Mouse (Mus musculus) heart, adult 8-10 months (tissue): Measurements from ENCODE around the gene Slc39a5. TPM values are rescaled to one million over a fixed set of nuclear protein-coding genes. Genes with fewer than 3 reads are reported as not detected.

Experiments used
- DNase-seq: peaks from one replicate; pipeline ENCODE4 v3.0.0; 2022; ENCODE audit warnings: low spot score
- total RNA-seq, 4 experiments: library from RNA; stranded (reverse); gene quantifications; 2 replicates each; pipeline ENCODE4 v1.2.4; 2022

Gene Slc39a5
- total RNA-seq, 4 experiments from 2014 or later: not detected

DNA sequence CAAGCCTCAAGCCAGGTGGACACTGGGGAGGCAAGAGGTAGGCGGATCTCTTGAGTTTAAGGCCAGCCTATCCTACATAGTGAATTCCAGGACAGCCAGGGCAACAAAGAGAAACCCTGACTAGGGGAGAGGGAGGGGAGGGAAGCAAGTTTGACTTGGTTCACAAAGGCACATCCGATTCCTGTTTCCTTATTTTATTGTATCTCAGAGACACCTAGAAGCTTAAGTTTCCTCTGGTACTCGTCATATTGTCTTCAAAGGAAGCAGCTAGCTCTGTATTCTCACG is 9.5 kb upstream of the Slc39a5 start:
- DNase-seq: peak; percentile 21

DNA sequence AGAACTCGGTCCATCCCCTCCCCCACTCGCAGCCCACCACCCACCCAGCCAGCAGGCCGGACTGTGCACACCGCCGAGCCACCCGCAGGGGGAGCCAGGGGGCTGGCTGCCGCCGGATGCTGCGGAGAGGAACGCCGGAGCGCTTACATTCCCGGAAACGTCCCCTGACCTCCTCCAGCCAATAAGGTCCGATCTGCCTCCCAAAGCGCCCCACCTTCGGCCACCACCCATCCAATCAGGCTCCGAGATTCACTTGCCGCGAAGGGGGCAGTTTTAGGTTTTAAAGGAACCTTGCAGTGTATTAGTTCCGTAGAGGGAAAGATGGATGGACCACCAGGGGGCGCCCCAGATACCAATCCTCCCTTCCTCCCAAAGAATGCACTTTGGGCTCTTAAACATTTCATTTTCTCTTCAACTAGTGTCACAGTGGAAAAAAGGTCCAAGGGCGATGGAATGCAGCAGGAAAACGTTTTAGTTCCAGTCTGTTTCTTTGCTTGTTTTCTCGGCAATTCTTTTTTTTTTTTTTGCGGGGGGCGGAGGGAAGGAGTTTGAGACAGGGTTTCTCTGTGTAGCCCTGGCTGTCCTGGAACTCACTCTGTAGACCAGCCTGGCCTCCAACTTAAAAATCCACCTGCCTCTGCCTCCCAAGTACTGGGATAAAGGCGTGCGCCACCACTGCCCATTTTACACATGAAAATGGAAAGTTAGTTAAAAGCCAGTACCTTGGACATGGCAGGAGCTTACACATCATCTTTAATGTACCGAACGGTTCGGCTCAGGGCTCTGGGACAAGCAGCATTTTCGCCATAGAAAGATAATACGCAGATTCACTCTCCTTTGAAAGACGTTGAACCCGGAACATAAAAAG is 8.9 kb upstream of the Slc39a5 start:
- peak; percentile 99 for DNase-seq

DNA sequence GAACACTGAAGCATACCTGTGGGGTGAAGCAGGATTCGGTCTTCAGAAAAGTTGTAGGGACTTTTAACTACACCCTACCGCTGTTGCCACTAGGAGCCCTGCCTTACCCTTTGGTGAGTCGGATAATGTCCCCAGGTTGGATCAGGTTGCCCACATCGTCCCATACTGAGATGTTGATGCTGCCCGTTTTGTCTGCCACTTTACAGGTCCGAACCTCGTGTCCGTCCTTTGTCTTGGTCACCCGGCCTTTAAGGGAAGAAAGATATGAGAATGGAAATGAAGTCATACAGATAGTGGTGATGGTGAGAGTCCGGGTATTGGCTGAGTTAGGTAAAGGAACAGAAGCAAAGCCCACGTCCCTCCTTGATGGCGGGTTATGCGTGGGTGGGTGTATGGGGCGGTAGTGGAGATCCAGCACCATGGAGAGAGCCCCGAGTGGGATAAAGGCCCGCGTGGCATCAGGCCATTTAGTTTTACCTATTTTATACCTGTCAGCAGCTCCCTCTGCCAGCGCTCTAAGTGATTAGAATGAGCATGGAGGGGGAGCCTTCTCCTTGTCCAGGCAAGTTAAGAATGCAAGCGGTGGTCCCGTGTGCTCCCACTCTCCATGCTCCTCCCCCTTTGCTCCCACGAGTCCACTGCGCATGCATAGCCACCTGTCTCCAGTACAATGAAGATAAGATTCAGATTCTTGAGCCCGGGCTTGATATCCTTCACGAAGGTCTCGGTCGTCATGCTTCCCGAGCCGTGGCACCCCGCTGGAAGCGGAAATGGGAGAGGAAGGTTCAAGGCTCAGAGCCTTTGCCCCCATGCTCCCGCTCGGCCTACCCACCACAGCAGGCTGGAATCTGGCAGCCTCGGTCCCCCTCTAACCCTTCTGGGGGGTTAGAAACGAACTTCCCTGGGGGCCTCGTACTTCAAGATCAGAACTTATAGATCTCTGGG is 7.8 kb upstream of the Slc39a5 start:
- no peak for DNase-seq

DNA sequence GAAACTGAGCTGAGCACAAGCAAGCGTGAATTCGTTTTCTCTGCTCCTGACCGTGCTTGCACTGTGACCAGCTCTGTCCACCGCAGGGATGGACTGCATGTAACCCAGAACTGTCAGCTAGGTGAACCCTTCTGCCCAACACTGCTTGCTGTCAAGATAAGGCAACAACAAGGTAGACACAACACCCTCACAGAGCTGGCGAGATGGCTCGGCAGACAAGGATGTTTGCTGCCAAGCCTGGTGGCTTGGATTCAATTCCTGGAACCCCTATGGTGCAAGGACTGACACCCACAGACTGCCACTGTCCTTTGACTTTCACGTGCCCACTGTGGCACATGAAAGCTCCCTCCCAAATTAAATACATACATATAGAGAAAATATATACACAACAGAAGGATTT is 2.9 kb upstream of the Slc39a5 start:
- no peak for DNase-seq

DNA sequence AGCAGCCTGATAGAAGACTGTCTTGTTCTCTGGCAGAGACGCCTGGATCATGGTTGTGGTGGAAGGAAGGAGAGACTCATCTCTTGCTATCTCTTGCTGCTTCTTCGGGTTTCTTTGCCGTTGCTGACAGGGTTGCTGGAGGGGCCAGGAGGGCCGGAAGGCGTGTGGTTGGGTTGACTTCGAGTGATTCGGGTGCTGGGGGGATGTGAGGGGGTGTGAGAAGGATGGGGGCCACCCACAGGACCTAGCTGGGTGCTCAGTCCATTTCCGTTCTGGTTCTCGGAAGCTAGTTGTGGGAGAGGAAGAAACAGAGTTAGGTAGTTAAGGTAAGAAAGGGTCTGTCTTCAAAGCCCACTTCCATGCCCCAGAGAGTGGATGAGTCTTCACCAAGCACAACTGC is 609 bp upstream of the Slc39a5 start:
- DNase-seq: no peak

DNA sequence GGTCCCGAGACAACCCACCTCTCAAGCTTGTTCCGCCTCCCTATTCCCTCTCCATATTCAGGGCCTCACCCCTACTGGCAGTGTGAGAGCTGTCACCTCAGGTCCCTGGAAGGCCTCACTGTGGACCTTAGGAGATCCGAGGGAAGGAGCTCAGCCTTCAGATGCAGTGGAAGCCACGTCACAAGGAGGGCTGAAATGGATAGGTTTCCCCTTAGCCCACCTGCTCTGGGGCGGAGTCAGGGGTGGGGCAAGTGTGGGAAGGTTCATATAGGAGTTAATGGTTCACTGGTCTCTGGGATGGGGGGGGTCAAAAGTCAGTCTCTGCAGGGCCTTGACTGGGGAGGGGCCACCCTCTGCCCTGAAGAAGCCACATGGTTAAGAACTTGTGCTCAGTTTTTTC is 691 bp downstream of the Slc39a5 start:
- no peak for DNase-seq

DNA sequence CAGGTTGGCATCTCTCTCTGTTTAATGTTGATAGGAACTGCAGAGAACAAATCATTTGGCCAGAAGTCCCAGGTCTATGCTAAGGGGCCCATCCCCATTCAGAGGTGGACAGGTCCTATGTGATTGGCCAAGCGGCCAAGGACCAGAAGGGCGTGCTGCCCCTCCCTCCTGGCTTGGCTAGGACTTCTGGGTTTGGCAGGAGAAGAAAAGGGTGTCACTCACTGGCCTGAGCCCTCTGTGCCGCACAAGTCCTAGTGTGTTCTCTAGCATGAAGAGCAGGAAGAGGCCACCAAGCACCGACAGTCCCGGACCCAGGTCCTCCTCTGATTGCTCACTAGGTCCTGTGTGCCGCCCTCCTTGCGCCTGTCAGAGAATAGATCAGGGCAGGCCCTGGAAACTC is 3.6 kb downstream of the Slc39a5 start:
- peak; percentile 34 for DNase-seq

DNA sequence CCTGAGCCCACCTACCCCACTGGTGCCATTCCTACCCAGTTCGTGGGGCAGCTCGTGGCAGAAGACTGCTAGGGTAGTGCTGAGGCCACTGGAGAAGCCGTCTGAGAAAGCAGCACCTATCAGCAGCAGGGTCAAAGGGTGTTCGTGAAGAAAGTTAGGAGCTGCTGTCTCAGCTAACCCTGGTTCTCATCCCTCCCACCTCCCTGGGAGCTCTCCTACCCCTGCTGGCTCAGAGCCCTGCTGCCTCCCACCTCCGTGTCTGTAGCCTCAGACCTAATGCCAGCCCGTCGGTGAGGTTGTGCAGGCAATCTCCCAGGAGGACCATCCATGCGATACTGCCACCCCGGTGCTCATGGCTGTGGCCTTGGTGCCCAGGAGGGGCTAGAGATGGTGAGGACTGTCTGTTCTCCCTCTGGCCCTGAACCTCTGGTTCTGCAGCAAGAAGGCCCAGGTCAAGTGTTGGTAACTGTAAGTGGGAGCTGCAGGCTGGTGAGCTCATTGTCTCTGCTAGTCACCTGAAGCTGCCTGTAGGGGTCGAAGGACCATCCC is 4.2 kb downstream of the Slc39a5 start:
- no peak for DNase-seq

DNA sequence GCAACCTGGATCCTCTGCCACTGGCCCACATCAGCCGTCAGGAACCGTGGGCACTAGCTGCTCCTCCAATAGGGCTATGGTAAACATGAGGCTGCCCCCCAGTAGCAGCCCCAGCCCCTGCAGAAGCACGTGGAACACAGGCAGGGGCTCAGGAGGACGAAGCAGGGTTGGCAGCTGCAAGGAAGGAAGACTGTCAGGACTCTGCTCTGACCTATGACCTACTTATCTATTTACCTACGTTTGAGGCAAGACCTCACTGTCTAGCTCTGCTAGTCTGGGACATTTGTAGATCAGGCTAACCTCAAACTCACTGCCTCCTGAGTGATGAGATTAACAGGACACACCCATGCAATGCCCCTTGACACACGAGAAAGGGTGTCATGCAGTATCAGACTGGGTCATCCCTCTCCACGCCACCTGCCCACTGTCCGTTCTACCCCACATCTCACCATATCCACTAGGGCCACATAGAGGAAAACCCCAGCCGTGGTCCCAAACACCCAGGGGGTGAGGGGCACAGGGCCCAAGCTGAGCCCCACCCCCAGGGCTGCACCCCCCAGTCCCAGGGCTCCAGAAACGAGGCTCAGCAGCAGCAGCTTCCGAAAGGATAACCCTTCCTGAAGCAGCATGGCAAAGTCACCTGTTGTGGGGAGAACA is 4.9 kb downstream of the Slc39a5 start:
- DNase-seq: no peak

DNA sequence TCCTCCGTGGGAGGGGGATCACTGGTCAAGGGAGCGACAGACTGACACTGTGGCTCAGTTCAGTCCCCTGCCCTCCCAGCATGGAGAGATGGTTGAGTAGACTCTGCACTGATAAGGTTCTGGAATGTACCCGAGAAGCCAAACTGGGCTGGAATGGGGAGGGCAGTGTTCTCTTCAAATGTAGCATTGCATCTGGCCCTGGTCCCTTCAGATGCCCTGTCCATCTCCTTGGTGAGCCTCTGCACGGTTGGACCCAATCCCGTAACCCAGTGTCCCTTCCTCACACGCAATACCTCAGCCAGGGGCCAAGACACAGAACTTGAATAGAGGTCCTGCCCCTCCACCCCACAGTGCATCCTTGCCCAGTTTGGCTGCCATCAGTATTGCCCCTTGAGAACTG is 9.2 kb downstream of the Slc39a5 start:
- DNase-seq: peak; percentile 28

DNA sequence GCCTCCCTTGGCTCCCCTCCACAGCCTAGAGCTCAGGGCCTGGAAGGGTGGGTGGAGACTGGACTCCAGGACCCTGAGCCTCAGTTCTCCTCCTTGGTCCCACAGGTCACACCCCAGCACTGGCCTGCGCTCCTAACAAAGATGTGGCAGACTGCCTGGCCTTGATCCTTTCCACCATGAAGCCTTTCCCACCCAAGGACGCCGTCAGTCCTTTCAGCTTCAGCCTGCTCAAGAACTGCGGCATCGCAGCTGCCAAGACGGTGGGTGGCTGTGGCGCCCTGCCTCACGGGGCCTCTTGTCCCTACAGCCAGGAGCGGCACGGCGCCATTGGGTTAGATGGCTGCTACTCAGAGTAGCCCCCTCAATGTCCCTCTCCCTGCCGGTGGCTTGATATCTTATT is 10.7 kb downstream of the Slc39a5 start:
- DNase-seq: no peak

DNA sequence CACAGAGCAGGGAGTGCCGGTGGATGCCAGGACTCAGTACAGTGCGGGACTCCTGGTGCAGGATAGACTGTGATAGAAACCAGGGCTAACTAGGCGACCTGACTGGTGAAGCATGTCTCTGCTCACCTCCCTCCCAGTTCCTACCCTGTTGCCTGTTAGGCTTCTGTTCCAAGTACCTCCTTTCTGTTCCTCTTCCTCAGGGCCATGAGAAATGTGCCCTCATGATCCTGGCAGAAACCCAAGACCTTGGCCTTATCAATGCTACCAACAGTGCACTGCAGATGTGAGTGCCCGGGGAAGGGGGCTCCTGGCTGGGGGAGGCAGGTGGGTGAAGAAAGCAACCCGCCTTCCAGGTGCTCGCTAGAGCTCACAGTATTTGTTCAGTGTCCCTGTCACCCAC is 11.5 kb downstream of the Slc39a5 start:
- DNase-seq: no peak

DNA sequence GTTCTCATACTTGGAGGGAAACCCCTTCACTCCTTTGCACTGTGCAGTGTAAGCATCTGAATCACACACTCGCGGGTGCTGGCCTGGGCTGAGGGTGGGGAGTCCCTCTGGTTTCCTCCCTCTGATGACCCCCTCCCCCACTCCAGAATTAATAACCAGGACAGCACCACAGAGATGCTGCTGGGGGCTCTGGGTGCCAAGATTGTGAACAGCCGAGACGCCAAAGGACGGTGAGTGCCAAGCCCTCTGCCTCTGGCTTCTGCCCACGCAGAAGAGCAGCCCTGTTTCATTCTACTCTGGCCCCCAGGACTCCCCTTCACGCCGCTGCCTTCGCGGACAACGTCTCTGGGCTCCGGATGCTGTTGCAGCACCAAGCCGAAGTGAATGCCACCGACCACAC is 12.1 kb downstream of the Slc39a5 start:
- no peak for DNase-seq

DNA sequence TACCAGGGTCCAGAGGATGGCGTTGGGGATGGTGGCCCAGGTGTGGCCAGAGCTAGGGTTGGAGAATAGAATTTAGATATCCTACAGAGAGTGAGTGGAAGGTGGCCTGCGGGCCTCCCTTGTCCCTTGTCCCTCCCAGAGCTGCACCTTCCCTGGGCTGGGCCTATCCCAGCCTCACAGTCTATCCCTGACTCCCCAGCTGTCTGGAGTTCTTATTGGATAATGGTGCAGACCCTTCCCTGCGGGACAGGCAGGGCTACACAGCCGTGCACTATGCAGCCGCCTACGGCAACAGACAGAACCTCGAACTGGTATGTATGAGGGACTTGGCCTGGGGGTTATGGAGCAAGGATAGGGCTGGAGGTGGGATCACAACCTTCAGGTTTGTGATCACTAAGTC is 15.1 kb downstream of the Slc39a5 start:
- DNase-seq: no peak

DNA sequence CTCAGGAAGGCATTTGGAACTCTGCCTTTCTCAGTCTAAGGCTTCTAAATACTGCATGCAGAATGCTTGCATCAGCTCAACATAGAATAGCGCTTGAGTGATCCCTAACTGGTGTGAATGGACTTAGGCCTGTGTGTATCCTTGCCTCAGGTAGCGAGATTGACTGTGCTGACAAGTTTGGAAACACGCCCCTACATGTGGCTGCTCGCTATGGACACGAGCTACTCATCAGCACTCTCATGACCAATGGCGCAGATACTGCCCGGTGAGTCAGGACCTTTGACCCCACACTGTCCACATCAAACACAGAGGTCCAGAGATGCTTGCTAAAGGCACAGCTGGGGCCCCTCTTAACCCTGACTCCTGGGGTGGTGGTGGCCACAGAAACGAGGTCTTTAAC is 18.5 kb downstream of the Slc39a5 start:
- no peak for DNase-seq

DNA sequence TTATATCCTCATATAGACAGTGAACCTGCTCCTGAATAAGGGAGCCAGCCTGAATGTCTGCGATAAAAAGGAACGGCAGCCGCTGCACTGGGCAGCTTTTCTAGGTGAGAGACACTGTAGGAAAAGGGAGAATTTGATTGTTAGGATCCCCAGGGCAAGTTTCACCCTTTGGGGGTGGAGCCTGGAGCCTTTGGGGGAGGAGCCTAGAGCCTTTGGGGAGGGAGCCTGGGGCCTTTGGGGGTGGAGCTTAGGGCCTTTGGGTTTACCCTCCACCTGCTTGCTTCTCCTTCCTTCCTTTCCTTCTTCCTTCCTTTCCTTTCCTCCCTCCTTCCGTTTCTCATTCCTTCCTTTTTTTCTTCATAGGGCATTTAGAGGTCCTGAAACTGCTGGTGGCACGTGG is 20.5 kb downstream of the Slc39a5 start:
- DNase-seq: no peak

DNA sequence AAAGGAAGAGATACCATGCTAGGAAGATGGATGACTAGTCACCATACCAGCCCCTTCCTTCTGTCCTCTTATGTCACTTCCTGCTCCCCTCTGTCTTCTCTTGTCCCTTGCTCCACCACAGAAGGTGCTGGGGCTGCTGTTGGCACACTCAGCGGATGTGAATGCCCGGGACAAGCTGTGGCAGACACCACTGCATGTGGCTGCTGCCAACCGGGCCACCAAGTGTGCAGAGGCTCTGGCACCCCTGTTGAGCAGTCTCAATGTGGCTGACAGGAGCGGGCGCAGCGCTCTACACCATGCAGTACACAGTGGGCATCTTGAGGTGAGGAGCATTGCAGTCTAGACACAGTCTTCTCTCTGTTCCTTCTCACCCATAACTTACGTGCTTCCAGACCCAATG is 21.8 kb downstream of the Slc39a5 start:
- DNase-seq: no peak

DNA sequence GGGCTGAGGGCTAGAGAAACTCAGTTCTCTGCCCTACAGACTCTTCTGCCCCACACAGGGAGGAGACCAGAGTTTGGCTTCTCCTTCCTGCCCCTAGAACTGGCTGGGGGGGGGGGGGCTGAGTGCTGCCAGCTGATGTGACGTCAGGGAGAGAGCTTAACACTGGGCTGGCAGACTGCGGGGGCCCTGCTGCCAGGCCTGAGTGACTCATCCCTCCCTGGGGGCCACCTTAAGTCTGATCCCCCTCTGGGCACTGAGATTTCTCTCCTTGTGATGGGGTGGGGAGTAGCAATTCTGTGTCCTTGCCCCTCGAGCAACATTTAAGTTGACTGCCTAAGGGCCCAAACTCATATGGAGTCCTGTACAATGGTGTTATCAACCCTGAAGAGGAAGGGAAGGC is 22.6 kb downstream of the Slc39a5 start:
- DNase-seq: no peak

DNA sequence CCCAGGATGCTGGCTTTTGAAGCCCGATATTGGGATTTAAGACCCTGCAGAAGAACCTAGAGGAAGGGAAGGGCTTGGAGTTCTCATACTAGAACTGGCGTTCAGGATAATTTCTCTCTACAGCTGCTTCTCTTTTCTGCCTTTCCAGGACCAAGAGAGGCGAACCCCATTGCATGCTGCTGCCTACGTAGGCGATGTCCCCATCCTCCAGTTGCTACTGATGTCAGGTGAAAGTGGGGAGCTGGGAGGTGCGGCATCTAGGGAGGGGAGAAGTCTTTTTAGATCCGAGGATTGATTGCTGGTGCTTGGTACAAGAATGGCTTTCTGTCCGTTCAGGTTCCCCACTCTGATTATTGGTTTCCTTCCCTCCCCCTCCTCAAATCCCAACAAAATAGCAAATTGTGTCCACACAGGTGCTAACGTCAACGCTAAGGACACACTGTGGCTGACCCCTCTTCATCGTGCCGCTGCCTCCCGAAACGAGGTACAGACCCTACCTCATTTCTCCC is 23.0 kb downstream of the Slc39a5 start:
- no peak for DNase-seq

DNA sequence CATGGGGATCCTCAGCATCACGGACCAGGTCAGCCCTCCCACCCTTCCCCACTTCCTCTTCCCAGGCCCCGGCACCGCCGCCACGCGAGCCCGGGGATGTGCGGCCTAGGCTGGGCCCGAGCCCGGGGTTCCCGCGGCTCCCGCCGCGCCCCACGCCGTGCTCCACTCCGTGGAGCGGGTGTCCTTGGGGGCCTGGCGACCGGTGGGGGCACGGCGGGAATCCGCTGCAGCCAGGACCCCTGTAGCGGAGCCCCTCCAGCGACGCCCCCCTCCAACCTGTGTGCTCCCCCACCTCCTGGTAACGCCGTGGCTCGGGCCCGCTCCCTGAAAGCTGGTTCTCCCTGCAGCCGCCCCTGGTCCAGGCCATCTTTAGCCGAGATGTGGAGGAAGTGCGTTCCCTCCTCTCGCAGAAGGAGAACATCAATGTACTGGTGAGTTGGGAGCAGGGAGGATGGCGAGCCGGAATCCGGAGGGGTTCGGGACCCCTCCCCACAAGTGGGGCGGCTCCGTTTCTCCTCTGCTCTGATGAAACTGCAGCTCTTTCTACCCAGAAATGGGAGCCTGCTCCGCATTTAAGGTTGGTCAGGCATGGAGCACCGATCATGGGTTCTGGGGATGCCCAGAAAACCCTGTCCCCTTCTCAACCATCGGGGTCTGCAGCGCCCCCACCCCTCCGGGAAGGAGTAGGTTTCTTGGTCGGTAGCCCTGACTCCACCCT is 23.6 kb downstream of the Slc39a5 start:
- DNase-seq: no peak
